In the genomic region with DNA sequence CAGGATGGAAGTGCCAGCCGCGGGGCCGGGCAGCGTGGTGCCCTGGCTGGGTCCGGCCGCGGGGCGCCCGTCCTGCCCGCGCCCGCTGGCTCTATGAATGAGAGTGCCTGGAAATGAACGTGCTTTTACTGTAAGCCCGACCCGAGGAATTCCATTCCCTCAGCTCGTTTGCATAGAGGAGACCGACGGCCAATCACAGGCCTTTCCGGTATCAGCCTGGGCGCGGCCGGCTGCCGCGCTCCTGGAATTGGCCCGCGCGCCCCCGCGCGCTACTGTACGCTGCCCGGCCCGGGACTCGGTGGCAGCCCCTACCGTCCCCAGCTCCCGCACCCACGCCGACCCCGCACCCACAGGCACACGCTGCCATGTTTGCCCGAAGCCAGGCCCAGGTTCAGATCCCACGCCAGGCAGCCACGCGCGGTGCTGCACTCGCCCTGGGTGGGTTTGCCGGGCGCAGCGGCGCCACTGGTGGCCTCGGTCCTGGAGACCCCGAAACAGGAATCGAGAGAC, we compare ENCODE assay signal across 8 mouse cellular contexts.
DNase-seq lines count a peak whose midpoint lies in the region; ATAC-seq and TF ChIP-seq lines count a peak whose summit lies in the region.

No protein-coding gene starts in this region.

- H3K4me3 ChIP-seq in cerebellum, adult 2 months (replicated peaks; ENCODE audit: insufficient read depth, low read depth, low read length) = peak overlapping the region; percentile 20
- peak overlapping the region; percentile 48 for H3K4me3 ChIP-seq in forebrain, embryonic 15.5 days
- peak overlapping the region; percentile 59 for H3K4me3 ChIP-seq in limb, embryonic 12.5 days (replicated peaks)
- peak overlapping the region; percentile 58 for H3K4me3 ChIP-seq in midbrain, embryonic 12.5 days

- peak overlapping the region; percentile 90 for H3K4me2 ChIP-seq in forebrain, embryonic 15.5 days (replicated peaks)
- H3K4me2 ChIP-seq in limb, embryonic 12.5 days = peak overlapping the region; percentile 87
- peak overlapping the region; percentile 99 for H3K4me2 ChIP-seq in midbrain, embryonic 12.5 days (replicated peaks)

- no peak for TF ChIP-seq POLR2A in cerebellum, adult 2 months (IDR thresholded peaks at IDR 0.05; ENCODE audit: borderline replicate concordance, insufficient read depth, low read length)
- no peak for TF ChIP-seq POLR2A in brain, embryonic 14.5 days (IDR thresholded peaks at IDR 0.05; ENCODE audit: borderline replicate concordance, extremely low read depth, insufficient read depth, insufficient read length, poor library complexity, severe bottlenecking)

- WGBS in cerebellum, adult 2 months = 1% methylated on average over 53 of the region's 53 CpGs
- WGBS in forebrain, embryonic 15.5 days = under 1% methylated on average over 53 of the region's 53 CpGs
- under 1% methylated on average over 53 of the region's 53 CpGs for WGBS in limb, embryonic 12.5 days
- WGBS in midbrain, embryonic 12.5 days = under 1% methylated on average over 51 of the region's 53 CpGs

- peak; percentile 90 for ATAC-seq in forebrain, embryonic 15.5 days (replicated peaks)
- ATAC-seq in hematopoietic stem cell, adult 5-6 weeks (replicated peaks in 1 of 2; ENCODE audit: insufficient read depth in 1 of 2, low FRiP score in 2 of 2, low TSS enrichment in 1 of 2, low read depth in 1 of 2, poor library complexity in 2 of 2, severe bottlenecking in 2 of 2) = peak; percentile 34 to 40
- ATAC-seq in limb, embryonic 12.5 days (ENCODE audit: insufficient number of reproducible peaks, insufficient read depth, low FRiP score, low TSS enrichment, low read depth) = peak; percentile 78
- peak; percentile 90 for ATAC-seq in midbrain, embryonic 12.5 days (ENCODE audit: low FRiP score, low read depth)

- peak; percentile 22 to 45 for DNase-seq in cerebellum, adult 2 months
- DNase-seq in cerebellum, adult 11-12 months = no peak
- peak; percentile 92 for DNase-seq in brain, embryonic 14.5 days (ENCODE audit: low read depth)
- peak; percentile 79 to 82 for DNase-seq in spleen, postnatal 10 days (ENCODE audit: low spot score in 2 of 2)

- no peaks in the 10 kb centered on the region for H3K36me3 ChIP-seq in forebrain, embryonic 15.5 days
- no peaks in the 10 kb centered on the region for H3K36me3 ChIP-seq in limb, embryonic 12.5 days
- no peaks in the 10 kb centered on the region for H3K36me3 ChIP-seq in midbrain, embryonic 12.5 days

- no peak for TF ChIP-seq CTCF in cerebellum, adult 2 months (IDR thresholded peaks at IDR 0.05; ENCODE audit: borderline replicate concordance, insufficient read depth, low read depth, low read length)
- TF ChIP-seq CTCF in brain, embryonic 14.5 days (IDR thresholded peaks at IDR 0.05; ENCODE audit: borderline replicate concordance, extremely low read depth, insufficient read depth, insufficient read length) = no peak

- no peaks in the 10 kb centered on the region; the same call in 1 of the 2 replicates for H3K4me1 ChIP-seq in cerebellum, adult 2 months (ENCODE audit: control insufficient read depth, insufficient read depth, low read length)
- peaks cover 46% of the 10 kb centered on the region for H3K4me1 ChIP-seq in forebrain, embryonic 15.5 days
- H3K4me1 ChIP-seq in limb, embryonic 12.5 days (replicated peaks) = peaks cover 44% of the 10 kb centered on the region
- peaks cover 31% of the 10 kb centered on the region for H3K4me1 ChIP-seq in midbrain, embryonic 12.5 days

- H3K27ac ChIP-seq in cerebellum, adult 2 months (ENCODE audit: insufficient read depth, low read length) = no peak overlapping the region
- H3K27ac ChIP-seq in forebrain, embryonic 15.5 days (replicated peaks) = no peak overlapping the region
- H3K27ac ChIP-seq in limb, embryonic 12.5 days = peak overlapping the region; percentile 69
- H3K27ac ChIP-seq in midbrain, embryonic 12.5 days (replicated peaks) = no peak overlapping the region

- peak overlapping the region; percentile 32; the same call in 1 of the 2 replicates for H3K9ac ChIP-seq in forebrain, embryonic 15.5 days (replicated peaks)
- H3K9ac ChIP-seq in limb, embryonic 12.5 days (replicated peaks) = peak overlapping the region; percentile 60
- H3K9ac ChIP-seq in midbrain, embryonic 12.5 days (replicated peaks) = peak overlapping the region; percentile 55

- no peaks in the 10 kb centered on the region for H3K9me3 ChIP-seq in forebrain, embryonic 15.5 days
- H3K9me3 ChIP-seq in limb, embryonic 12.5 days = no peaks in the 10 kb centered on the region
- H3K9me3 ChIP-seq in midbrain, embryonic 12.5 days = no peaks in the 10 kb centered on the region

- peaks cover 3% of the 10 kb centered on the region; the same call in 1 of the 2 replicates for H3K27me3 ChIP-seq in cerebellum, adult 2 months (ENCODE audit: control insufficient read depth, insufficient read depth, low read length)
- H3K27me3 ChIP-seq in forebrain, embryonic 15.5 days = peaks cover 84% of the 10 kb centered on the region
- H3K27me3 ChIP-seq in limb, embryonic 12.5 days = peaks cover 71% of the 10 kb centered on the region
- H3K27me3 ChIP-seq in midbrain, embryonic 12.5 days = peaks cover 89% of the 10 kb centered on the region

Comparison
In these comparisons a context has a peak if more than half of its experiments do, and no peak if none do; other contexts are left out.
1. ATAC-seq: peak in every context shown above with its lines; median percentile 90 in forebrain, embryonic 15.5 days; 90 in midbrain, embryonic 12.5 days; 78 in limb, embryonic 12.5 days; 37 in hematopoietic stem cell, adult 5-6 weeks.